Mouse (Mus musculus) mouse embryonic stem cell (cell line): ENCODE data around the gene Krtap16-3.

Source experiments
- in situ Hi-C, 2 experiments: fragments of 300-500 bp; cut with MboI; formaldehyde crosslinking; loops; 1 replicate in 1 of 2; 3 replicates in 1 of 2; pipeline ENCODE4 v1.14.3; 2019 to 2020; ENCODE audit warnings: low sequenced_read_pairs in 2 of 2, low pct_unique_long_range_greater_than_20kb in 1 of 2, mixed read lengths in 1 of 2; ENCODE audit not compliant: unreplicated experiment in 1 of 2

Krtap16-3 gene

GRCm38 (mm10) chr16:88962773-88963172, at the start of gene Krtap16-3:
TSS of gene Krtap16-3 (minus strand) at chr16:88962873.
- in situ Hi-C loops: no loop called here

- in situ Hi-C loops: no loop called here
Observed at GRCm38 (mm10) chr16:89010659-89011058, 48.0 kb upstream of the Krtap16-3 start, which contains the start of gene Krtap22-2. TSS of gene Krtap22-2 (minus strand) at chr16:89010759.

- in situ Hi-C loops: no loop called here
Observed at GRCm38 (mm10) chr16:88941106-88941505, 21.6 kb downstream of the Krtap16-3 start.

- in situ Hi-C loops: no loop called here
Observed at GRCm38 (mm10) chr16:88938252-88938651, 24.4 kb downstream of the Krtap16-3 start.

- in situ Hi-C loops: no loop called here
Observed at GRCm38 (mm10) chr16:88932165-88932564, 30.5 kb downstream of the Krtap16-3 start, which contains the start of gene Krtap19-9b. TSS of gene Krtap19-9b (minus strand) at chr16:88932265.
